Mouse (Mus musculus) CD8-positive naive resting alpha-beta T cell, adult 57 days (primary cell): ENCODE data around the gene Arhgef28. TPM values are rescaled to one million over a fixed set of nuclear protein-coding genes. Genes with fewer than 3 reads are reported as not detected.

Source experiments
- total RNA-seq: library from RNA; stranded (reverse); gene quantifications from one replicate; pipeline ENCODE4 v1.2.4, GENCODE M21; 2023

Arhgef28 gene
- total RNA-seq = not detected

DNA sequence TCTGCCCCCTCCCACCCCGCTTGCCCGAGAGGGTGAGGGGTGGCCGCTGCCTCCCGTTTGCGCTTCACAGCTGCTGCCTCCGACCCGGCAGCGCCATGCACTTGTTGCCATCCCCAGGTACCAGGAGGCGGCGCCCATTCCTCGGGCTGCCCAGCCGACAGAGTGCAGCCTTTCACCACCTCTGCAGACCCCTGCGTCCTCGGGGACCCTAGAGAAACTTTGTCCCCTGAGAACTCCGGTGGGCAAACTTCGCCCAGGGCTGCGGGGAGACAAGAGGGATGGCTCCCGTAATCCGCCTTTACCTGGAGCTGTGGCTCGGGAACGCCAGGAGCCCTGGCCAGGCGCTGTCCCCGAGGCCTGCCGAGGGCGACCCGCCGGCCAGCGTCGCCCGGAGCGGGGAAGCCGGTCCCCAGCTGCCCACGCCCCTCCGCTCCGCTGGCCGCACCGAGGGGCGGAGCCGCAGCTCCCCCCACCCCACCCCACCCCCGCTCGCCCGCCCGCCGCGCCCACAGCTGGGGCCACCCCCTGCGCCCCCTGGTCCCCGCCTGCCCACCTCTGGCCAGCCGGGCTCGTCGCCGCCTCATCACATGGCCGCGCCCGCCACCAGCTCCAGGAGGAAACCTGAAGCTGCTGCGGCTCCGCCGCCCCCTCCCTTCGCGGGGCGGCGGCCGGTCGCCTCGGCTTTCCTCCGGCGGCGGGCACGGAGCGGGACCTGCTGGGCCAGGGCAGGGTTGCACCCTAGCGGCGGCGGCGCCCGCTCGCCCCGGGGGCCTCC lies at the start of gene Arhgef28:
Gene Arhgef28, minus strand, starts transcription at position 669 of the 775 bp plus-strand sequence.

Other genes starting within 250 kb of the Arhgef28 start
- 37.3 TPM for gene Utp15, start 56.6 kb upstream of the Arhgef28 start, total RNA-seq
- gene Ankra2, start 56.6 kb upstream of the Arhgef28 start, total RNA-seq = 31.6 TPM
- not detected for gene Gm21976, start 73.4 kb upstream of the Arhgef28 start, total RNA-seq
- 395 TPM for gene Btf3, start 110.6 kb upstream of the Arhgef28 start, total RNA-seq
- gene Foxd1, start 147.8 kb upstream of the Arhgef28 start, total RNA-seq = 0.09 TPM